Mouse (Mus musculus) thymus, postnatal 10 days (tissue): ENCODE measurements around the gene Aph1b.

Experiments used
- DNase-seq, 2 experiments: peaks; one replicate each; pipeline ENCODE4 v3.0.0; 2021; ENCODE audit warnings: low spot score in 2 of 2

Gene Aph1b

DNA sequence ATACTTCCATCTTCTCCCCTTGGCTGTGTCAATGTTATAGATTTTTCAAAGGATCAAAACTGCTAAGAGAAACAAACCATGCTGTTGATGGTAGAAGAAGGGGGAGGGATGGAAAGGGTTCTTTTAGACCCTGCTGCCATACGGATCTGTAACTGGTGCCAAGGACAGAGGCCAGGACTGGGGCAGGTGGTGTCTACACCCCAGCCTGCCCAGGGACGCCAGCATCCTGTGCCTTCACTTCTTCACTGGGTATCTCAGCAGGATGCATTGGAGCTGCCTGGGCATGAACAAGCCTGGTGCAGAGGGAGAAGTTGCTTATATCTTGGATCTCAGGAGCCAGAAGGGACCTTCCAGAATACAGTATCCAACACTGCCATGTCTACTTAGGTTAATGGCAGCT lies 50.8 kb downstream of the Aph1b start:
- no peak for DNase-seq

- no peak for DNase-seq
Observed at GRCm38 (mm10) chr9:66739516-66739915, 55.8 kb downstream of the Aph1b start.

- DNase-seq = no peak
Observed at GRCm38 (mm10) chr9:66736551-66736950, 58.7 kb downstream of the Aph1b start.

DNA sequence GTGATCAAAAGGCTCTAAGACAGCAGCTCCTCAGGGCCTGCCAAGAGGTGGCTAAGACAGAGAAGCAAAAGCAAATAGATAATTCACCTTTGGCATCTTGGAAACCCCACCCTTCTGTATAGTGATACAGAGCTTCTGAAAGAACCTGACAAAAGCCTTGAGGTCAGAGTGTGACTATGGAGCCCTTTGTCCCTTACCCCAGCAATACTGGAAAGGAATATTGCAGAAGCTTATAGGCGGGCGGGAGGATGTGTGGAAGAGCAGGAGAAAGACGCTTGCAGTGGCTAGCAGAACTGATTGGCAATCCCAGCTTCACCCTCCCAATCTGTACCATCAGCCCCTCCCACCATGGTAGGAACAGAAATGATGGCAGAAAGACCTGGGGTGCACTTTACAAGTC lies 59.3 kb downstream of the Aph1b start:
- no peak for DNase-seq

DNA sequence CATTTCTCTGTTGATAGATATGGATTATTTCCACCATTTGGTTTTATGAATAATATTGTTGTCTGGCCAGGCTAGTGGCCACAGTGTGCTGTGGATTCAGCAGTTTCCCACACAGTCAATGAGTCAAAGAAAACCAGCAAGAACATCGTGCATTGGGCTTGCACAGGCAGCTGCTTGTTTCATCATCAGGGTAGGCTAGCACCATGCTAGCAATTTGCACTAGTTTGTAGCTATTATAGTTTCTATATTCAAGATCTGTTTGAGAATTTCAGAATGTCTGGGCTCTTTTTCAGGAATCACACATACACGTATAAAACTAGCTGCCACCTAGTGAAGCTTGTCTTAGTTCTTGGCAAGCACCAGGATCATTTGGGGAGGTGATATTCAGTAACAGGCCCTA lies 60.2 kb downstream of the Aph1b start:
- DNase-seq = no peak

- no peak for DNase-seq
Observed at GRCm38 (mm10) chr9:66734568-66734967, 60.7 kb downstream of the Aph1b start.

DNA sequence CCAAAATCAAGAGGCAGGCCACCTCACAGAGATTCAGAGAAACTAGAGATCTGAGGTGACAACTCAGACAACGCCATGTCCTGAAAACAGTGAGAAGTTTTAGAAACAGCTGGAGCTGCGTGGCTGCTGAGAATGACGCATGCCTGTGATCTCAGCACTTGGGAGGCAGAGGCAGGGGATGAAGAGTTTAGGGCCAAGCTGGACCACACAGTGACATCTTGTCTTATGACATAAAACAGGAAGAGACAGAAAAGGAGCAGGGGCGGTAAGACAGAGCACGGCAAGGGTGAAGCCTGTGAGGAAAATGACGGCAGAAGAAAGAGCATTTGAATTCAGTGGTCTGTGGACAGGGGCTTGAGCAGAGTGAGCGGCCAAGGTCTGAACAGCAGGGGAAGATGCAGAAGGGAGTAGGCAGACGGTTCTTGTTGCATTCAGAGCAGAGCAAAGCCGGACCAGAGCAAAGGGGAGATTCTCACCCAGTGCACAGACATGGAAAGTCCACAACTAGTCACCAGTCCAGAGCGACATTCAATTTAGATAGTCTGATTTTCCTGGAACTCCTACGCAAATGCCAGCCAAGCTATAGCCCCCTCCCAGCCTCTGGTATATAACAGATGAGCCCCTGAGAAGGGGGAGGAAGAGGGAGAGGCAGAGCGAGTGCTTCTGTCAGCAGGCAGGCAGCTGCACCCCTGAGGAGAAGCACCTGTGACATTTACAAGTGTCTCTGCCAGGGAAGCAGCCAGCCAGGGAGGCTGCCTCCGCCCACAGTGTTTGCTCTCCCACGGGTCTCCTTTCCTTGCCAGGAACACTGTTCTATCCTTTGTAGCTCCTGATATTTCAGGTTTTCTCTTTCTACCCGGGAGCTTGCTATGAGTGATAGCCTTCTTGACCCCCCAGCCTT lies 62.2 kb downstream of the Aph1b start:
- DNase-seq = peak in 1 of 2 experiments; percentile 21

GRCm38 (mm10) chr9:66731284-66731683 lies 64.0 kb downstream of the Aph1b start:
- no peak for DNase-seq

- no peak for DNase-seq
Observed at GRCm38 (mm10) chr9:66730556-66730955, 64.7 kb downstream of the Aph1b start.

DNA sequence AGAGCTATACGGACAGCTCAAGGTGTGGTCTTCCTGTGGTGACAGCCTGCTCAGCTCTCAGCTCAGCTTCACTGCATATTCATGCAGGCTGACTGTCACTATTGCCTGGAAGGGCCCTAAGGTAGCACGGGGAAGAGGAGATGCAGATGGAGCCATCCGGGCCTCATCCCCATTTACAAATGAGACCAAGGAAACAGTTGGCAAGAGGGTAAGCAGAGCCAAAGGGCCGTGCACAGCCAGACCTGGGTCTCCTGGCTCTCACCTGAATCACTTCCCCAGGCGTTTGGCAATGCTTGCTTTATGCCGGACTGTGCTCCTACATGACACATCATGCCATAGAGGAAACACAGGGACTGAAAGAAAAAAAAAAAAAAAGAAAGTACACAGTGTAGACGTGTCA lies 68.0 kb downstream of the Aph1b start:
- no peak for DNase-seq

GRCm38 (mm10) chr9:66725591-66725990 lies 69.7 kb downstream of the Aph1b start:
- DNase-seq = no peak
